Comparison of ENCODE assay signal across 8 mouse cellular contexts in genomic region chr15:99031388-99031675, GRCm38 (mm10). TPM values are rescaled to one million over a fixed set of nuclear protein-coding genes. Genes with fewer than 3 reads are reported as not detected.
DNase-seq lines count a peak whose midpoint lies in the region; ATAC-seq lines count a peak whose summit lies in the region.
"Had no signal": no experiment of that assay in that cellular context is flagged by ENCODE, and none has a peak within 500 bp of the region (broad histone marks: within the 10 kb centered on the region; RNA-seq: fewer than 3 reads in every experiment).

No protein-coding gene starts in this region.

- peak overlapping the region; percentile 77 for H3K9ac ChIP-seq in lung, embryonic 16.5 days (ENCODE audit: low read length)
- no peak overlapping the region for H3K9ac ChIP-seq in hindbrain, embryonic 13.5 days
- no peak overlapping the region for H3K9ac ChIP-seq in neural tube, embryonic 12.5 days

- no peak overlapping the region for H3K27ac ChIP-seq in lung, embryonic 16.5 days (ENCODE audit: low read length)
- H3K27ac ChIP-seq in embryonic facial prominence, embryonic 10.5 days (replicated peaks), result no peak overlapping the region
- H3K27ac ChIP-seq in hindbrain, embryonic 13.5 days, result no peak overlapping the region
- H3K27ac ChIP-seq in neural tube, embryonic 12.5 days, result no peak overlapping the region

- peak overlapping the region; percentile 73 for H3K4me2 ChIP-seq in lung, embryonic 16.5 days (ENCODE audit: low read depth, low read length)
- H3K4me2 ChIP-seq in hindbrain, embryonic 13.5 days, result peak overlapping the region; percentile 70; the same call in 1 of the 2 replicates
- peak overlapping the region; percentile 74 for H3K4me2 ChIP-seq in neural tube, embryonic 12.5 days (replicated peaks)

- H3K4me1 ChIP-seq in lung, embryonic 16.5 days (replicated peaks; ENCODE audit: control insufficient read depth, insufficient read depth, low read length), result peaks cover 30% of the 10 kb centered on the region
- H3K4me1 ChIP-seq in embryonic facial prominence, embryonic 10.5 days, result peaks cover 45% of the 10 kb centered on the region
- peaks cover 27% of the 10 kb centered on the region for H3K4me1 ChIP-seq in hindbrain, embryonic 13.5 days (replicated peaks)
- H3K4me1 ChIP-seq in neural tube, embryonic 12.5 days, result peaks cover 26% of the 10 kb centered on the region

- ATAC-seq in lung, embryonic 16.5 days (ENCODE audit: low read depth), result no peak
- ATAC-seq in hindbrain, embryonic 13.5 days (ENCODE audit: low FRiP score), result no peak
- ATAC-seq in neural tube, embryonic 12.5 days (ENCODE audit: low FRiP score, low read depth), result no peak

- H3K27me3 ChIP-seq in lung, embryonic 16.5 days (ENCODE audit: control insufficient read depth, insufficient read depth, low read depth, low read length), result no peaks in the 10 kb centered on the region
- no peaks in the 10 kb centered on the region for H3K27me3 ChIP-seq in embryonic facial prominence, embryonic 10.5 days (replicated peaks; ENCODE audit: low read depth, poor library complexity, severe bottlenecking)
- peaks cover 27% of the 10 kb centered on the region for H3K27me3 ChIP-seq in hindbrain, embryonic 13.5 days
- H3K27me3 ChIP-seq in neural tube, embryonic 12.5 days (replicated peaks), result 0 out of 2 replicates have a peak, but pooled peaks cover 6% of the 10 kb centered on the region

- WGBS in lung, embryonic 16.5 days, result 49% methylated on average over 4 of the region's 4 CpGs
- 90% methylated on average over 4 of the region's 4 CpGs for WGBS in embryonic facial prominence, embryonic 10.5 days
- 82% methylated on average over 4 of the region's 4 CpGs for WGBS in hindbrain, embryonic 13.5 days
- WGBS in neural tube, embryonic 12.5 days, result 80% methylated on average over 4 of the region's 4 CpGs

- no peak for DNase-seq in lung, postnatal 10 days
- no peak for DNase-seq in embryonic facial prominence, embryonic 10.5 days (ENCODE audit: low spot score)
- no peak for DNase-seq in cerebellum, adult 11-12 months
- no peak for DNase-seq in frontal cortex, adult 2 months (ENCODE audit: extremely low spot score in 1 of 2, low spot score in 1 of 2)
- DNase-seq: right cerebral cortex, adult 18-20 months had no signal

- H3K9me3 ChIP-seq in lung, embryonic 16.5 days (ENCODE audit: control insufficient read depth, low read length), result no peaks in the 10 kb centered on the region
- no peaks in the 10 kb centered on the region for H3K9me3 ChIP-seq in embryonic facial prominence, embryonic 10.5 days
- H3K9me3 ChIP-seq in hindbrain, embryonic 13.5 days, result no peaks in the 10 kb centered on the region
- H3K9me3 ChIP-seq in neural tube, embryonic 12.5 days, result no peaks in the 10 kb centered on the region

- peaks cover 14% of the 10 kb centered on the region for H3K36me3 ChIP-seq in lung, embryonic 16.5 days (ENCODE audit: control insufficient read depth, insufficient read depth, low read length)
- peaks cover 25% of the 10 kb centered on the region for H3K36me3 ChIP-seq in embryonic facial prominence, embryonic 10.5 days (replicated peaks)
- H3K36me3 ChIP-seq in hindbrain, embryonic 13.5 days, result no peaks in the 10 kb centered on the region
- peaks cover 19% of the 10 kb centered on the region for H3K36me3 ChIP-seq in neural tube, embryonic 12.5 days

- H3K4me3 ChIP-seq in lung, embryonic 16.5 days (ENCODE audit: low read length), result peak overlapping the region; percentile 70
- H3K4me3 ChIP-seq in embryonic facial prominence, embryonic 10.5 days, result peak overlapping the region; percentile 72
- H3K4me3 ChIP-seq in hindbrain, embryonic 13.5 days, result peak overlapping the region; percentile 42; the same call in 1 of the 2 replicates
- peak overlapping the region; percentile 47; the same call in 1 of the 2 replicates for H3K4me3 ChIP-seq in neural tube, embryonic 12.5 days

RNA-seq across cellular contexts. Expression of gene Tuba1c, which starts 1.6 kb away (rescaled TPM):
- 226 and 230 TPM in 2 replicates for polyA plus RNA-seq in lung, embryonic 16.5 days (2015; fragmentation: Nextera tagmentation; extraction: Ambion mirVana)
- polyA plus RNA-seq in embryonic facial prominence, embryonic 10.5 days (2016; fragmentation: Nextera tagmentation; extraction: Ambion mirVana), result 141 and 144 TPM in 2 replicates
- 28.1 and 28.2 TPM in 2 replicates for polyA plus RNA-seq in hindbrain, embryonic 13.5 days (2015; fragmentation: Nextera tagmentation; extraction: Ambion mirVana)
- 62.0 and 64.6 TPM in 2 replicates for polyA plus RNA-seq in neural tube, embryonic 12.5 days (2016; fragmentation: Nextera tagmentation; extraction: Ambion mirVana)
- polyA plus RNA-seq in frontal cortex, adult 2 months (2012; rRNA removed), result 5.8 and 10.6 TPM in 2 replicates

RNA-seq across cellular contexts. Expression of gene Prph, which starts 23.6 kb away (rescaled TPM):
- 3.9 and 4.5 TPM in 2 replicates for polyA plus RNA-seq in lung, embryonic 16.5 days (2015; fragmentation: Nextera tagmentation; extraction: Ambion mirVana)
- polyA plus RNA-seq in embryonic facial prominence, embryonic 10.5 days (2016; fragmentation: Nextera tagmentation; extraction: Ambion mirVana), result 3.7 and 6.3 TPM in 2 replicates
- polyA plus RNA-seq in hindbrain, embryonic 13.5 days (2015; fragmentation: Nextera tagmentation; extraction: Ambion mirVana), result 62.4 and 78.7 TPM in 2 replicates
- polyA plus RNA-seq in neural tube, embryonic 12.5 days (2016; fragmentation: Nextera tagmentation; extraction: Ambion mirVana), result 109 and 168 TPM in 2 replicates
- polyA plus RNA-seq in frontal cortex, adult 2 months (2012; rRNA removed), result 0.69 and 0.90 TPM in 2 replicates

RNA-seq across cellular contexts. Expression of gene Troap, which starts 43.0 kb away (rescaled TPM):
- polyA plus RNA-seq in lung, embryonic 16.5 days (2015; fragmentation: Nextera tagmentation; extraction: Ambion mirVana), result 39.5 and 41.1 TPM in 2 replicates
- polyA plus RNA-seq in embryonic facial prominence, embryonic 10.5 days (2016; fragmentation: Nextera tagmentation; extraction: Ambion mirVana), result 49.8 and 53.1 TPM in 2 replicates
- polyA plus RNA-seq in hindbrain, embryonic 13.5 days (2015; fragmentation: Nextera tagmentation; extraction: Ambion mirVana), result 8.4 and 10.0 TPM in 2 replicates
- 24.2 and 25.8 TPM in 2 replicates for polyA plus RNA-seq in neural tube, embryonic 12.5 days (2016; fragmentation: Nextera tagmentation; extraction: Ambion mirVana)
- 0.62 and 1.3 TPM in 2 replicates for polyA plus RNA-seq in frontal cortex, adult 2 months (2012; rRNA removed)

RNA-seq across cellular contexts. Expression of gene C1ql4, which starts 56.3 kb away (rescaled TPM):
- not detected in 2 replicates for polyA plus RNA-seq in lung, embryonic 16.5 days (2015; fragmentation: Nextera tagmentation; extraction: Ambion mirVana)
- 0.36 and 0.52 TPM in 2 replicates for polyA plus RNA-seq in embryonic facial prominence, embryonic 10.5 days (2016; fragmentation: Nextera tagmentation; extraction: Ambion mirVana)
- polyA plus RNA-seq in hindbrain, embryonic 13.5 days (2015; fragmentation: Nextera tagmentation; extraction: Ambion mirVana), result 5.6 and 11.8 TPM in 2 replicates
- 4.4 and 4.5 TPM in 2 replicates for polyA plus RNA-seq in neural tube, embryonic 12.5 days (2016; fragmentation: Nextera tagmentation; extraction: Ambion mirVana)
- polyA plus RNA-seq in frontal cortex, adult 2 months (2012; rRNA removed), result not detected in 2 replicates
